Mouse (Mus musculus): Measurements from ENCODE around the gene Map7.

- peak; percentile 65 for TF ChIP-seq POLR2A (IDR thresholded peaks at IDR 0.05; ENCODE audit: insufficient read length, low read depth)
- no peak for TF ChIP-seq USF1 (IDR thresholded peaks at IDR 0.05; ENCODE audit: low read depth)
- no peak for TF ChIP-seq MAX (IDR thresholded peaks at IDR 0.05; ENCODE audit: low read depth)
- peak; percentile 88 for TF ChIP-seq POLR2AphosphoS2 (IDR thresholded peaks at IDR 0.05; ENCODE audit: insufficient read length, low read depth)
Observed at GRCm38 (mm10) chr10:20311918-20312735, 163.9 kb downstream of the Map7 start, which contains the start of gene Bclaf1.
